Mouse (Mus musculus): ENCODE measurements around the gene 1700029H14Rik. TPM values are rescaled to one million over a fixed set of nuclear protein-coding genes. Genes with fewer than 3 reads are reported as not detected.

The 1700029H14Rik gene
- total and polyA plus RNA-seq, 2 experiments from 2014 or later = 0.30 to 2.8 TPM

GRCm38 (mm10) chr8:13501221-13501620 lies 61.0 kb downstream of the 1700029H14Rik start:
- DNase-seq (ENCODE audit: low spot score) = no peak
- H3K4me1 ChIP-seq (ENCODE audit: insufficient read depth, low read length) = no peaks in the 10 kb centered on the region
- H3K27ac ChIP-seq = no peak overlapping the region
- H3K9ac ChIP-seq (replicated peaks; ENCODE audit: low read length) = no peak overlapping the region
- H3K27me3 ChIP-seq (ENCODE audit: insufficient read depth, low read length) = no peaks in the 10 kb centered on the region
- H3K4me2 ChIP-seq (ENCODE audit: low read depth, low read length) = no peak overlapping the region
- ATAC-seq = no peak
- H3K9me3 ChIP-seq (ENCODE audit: low read length) = no peaks in the 10 kb centered on the region
- no peak overlapping the region for H3K4me3 ChIP-seq (ENCODE audit: low read length)
- no peak for TF ChIP-seq CTCF (IDR thresholded peaks at IDR 0.05; ENCODE audit: low read depth)
- no peaks in the 10 kb centered on the region for H3K36me3 ChIP-seq (ENCODE audit: insufficient read depth, low read length)
- 83% methylated on average over 3 of the region's 3 CpGs for WGBS

Other genes starting within 250 kb of the 1700029H14Rik start
- 66.3 and 74.1 TPM in 2 replicates for gene Tfdp1, start 223.7 kb downstream of the 1700029H14Rik start, total RNA-seq (2014; rRNA removed)
- gene Tfdp1, start 223.7 kb downstream of the 1700029H14Rik start, polyA plus RNA-seq (2015; fragmentation: Nextera tagmentation; extraction: Ambion mirVana) = 85.1 and 86.2 TPM in 2 replicates
- not detected in 2 replicates for gene Atp4b, start 165.6 kb downstream of the 1700029H14Rik start, total RNA-seq (2014; rRNA removed)
- gene Atp4b, start 165.6 kb downstream of the 1700029H14Rik start, polyA plus RNA-seq (2015; fragmentation: Nextera tagmentation; extraction: Ambion mirVana) = not detected in 2 replicates
- not detected in 2 replicates for gene Grk1, start 157.4 kb downstream of the 1700029H14Rik start, total RNA-seq (2014; rRNA removed)
- gene Grk1, start 157.4 kb downstream of the 1700029H14Rik start, polyA plus RNA-seq (2015; fragmentation: Nextera tagmentation; extraction: Ambion mirVana) = not detected in 2 replicates
- gene Tmem255b, start 127.3 kb downstream of the 1700029H14Rik start, total RNA-seq (2014; rRNA removed) = 1.6 and 5.9 TPM in 2 replicates
- gene Tmem255b, start 127.3 kb downstream of the 1700029H14Rik start, polyA plus RNA-seq (2015; fragmentation: Nextera tagmentation; extraction: Ambion mirVana) = 4.3 and 4.6 TPM in 2 replicates
- gene Gas6, start 68.0 kb downstream of the 1700029H14Rik start, total RNA-seq (2014; rRNA removed) = 89.0 and 91.2 TPM in 2 replicates
- 77.9 and 78.4 TPM in 2 replicates for gene Gas6, start 68.0 kb downstream of the 1700029H14Rik start, polyA plus RNA-seq (2015; fragmentation: Nextera tagmentation; extraction: Ambion mirVana)
- gene Rasa3, start 115.1 kb upstream of the 1700029H14Rik start, total RNA-seq (2014; rRNA removed) = 84.7 and 85.2 TPM in 2 replicates
- gene Rasa3, start 115.1 kb upstream of the 1700029H14Rik start, polyA plus RNA-seq (2015; fragmentation: Nextera tagmentation; extraction: Ambion mirVana) = 29.4 and 33.5 TPM in 2 replicates
- gene Cfap97d2, start 143.4 kb upstream of the 1700029H14Rik start, total RNA-seq (2014; rRNA removed) = 0.54 and 0.84 TPM in 2 replicates
- 1.8 TPM in 2 replicates for gene Cfap97d2, start 143.4 kb upstream of the 1700029H14Rik start, polyA plus RNA-seq (2015; fragmentation: Nextera tagmentation; extraction: Ambion mirVana)
- gene Cdc16, start 195.2 kb upstream of the 1700029H14Rik start, total RNA-seq (2014; rRNA removed) = 97.7 and 130 TPM in 2 replicates
- gene Cdc16, start 195.2 kb upstream of the 1700029H14Rik start, polyA plus RNA-seq (2015; fragmentation: Nextera tagmentation; extraction: Ambion mirVana) = 99.9 and 103 TPM in 2 replicates
- gene Upf3a, start 223.2 kb upstream of the 1700029H14Rik start, total RNA-seq (2014; rRNA removed) = 14.7 and 20.6 TPM in 2 replicates
- 44.9 and 51.3 TPM in 2 replicates for gene Upf3a, start 223.2 kb upstream of the 1700029H14Rik start, polyA plus RNA-seq (2015; fragmentation: Nextera tagmentation; extraction: Ambion mirVana)